Mouse (Mus musculus) kidney, postnatal 0 days (tissue): ENCODE results near the gene Tff1. TPM values are rescaled to one million over a fixed set of nuclear protein-coding genes. Genes with fewer than 3 reads are reported as not detected.

Experiments used
- ATAC-seq: fragments of 200-750 bp; cut with Nextera tagmentation; replicated peaks from 2 replicates; pipeline ENCODE4 v1.8.0; 2017; ENCODE audit warnings: low read depth, moderate number of reproducible peaks, moderate TSS enrichment, moderate library complexity; ENCODE audit not compliant: low FRiP score
- DNase-seq: peaks from one replicate; pipeline ENCODE4 v3.0.0-alpha.2; 2016; ENCODE audit warnings: low spot score
- H3K27ac ChIP-seq: fragments of 300-500 bp; sonication (generic); 2 replicates; pipeline ENCODE4 v1.5.1; 2014; ENCODE audit warnings: mild to moderate bottlenecking
- H3K27me3 ChIP-seq: fragments of 300-500 bp; sonication (generic); 2 replicates; pipeline ENCODE4 v1.6.1; 2014; ENCODE audit warnings: low read length, mixed read lengths; ENCODE audit not compliant: insufficient read depth
- H3K36me3 ChIP-seq: fragments of 300-500 bp; sonication (generic); 2 replicates; pipeline ENCODE4 v1.6.1; 2014; ENCODE audit warnings: low read length, mixed read lengths; ENCODE audit not compliant: insufficient read depth
- H3K4me1 ChIP-seq: fragments of 300-500 bp; sonication (generic); replicated peaks from 2 replicates; pipeline ENCODE4 v1.6.1; 2014; ENCODE audit warnings: antibody characterized with exemption, low read length, mixed read lengths; ENCODE audit not compliant: insufficient read depth
- H3K4me2 ChIP-seq: fragments of 300-500 bp; sonication (generic); 2 replicates; pipeline ENCODE4 v1.6.1; 2014; ENCODE audit warnings: mild to moderate bottlenecking, low read length, moderate library complexity, mixed read lengths
- H3K4me3 ChIP-seq: fragments of 300-500 bp; sonication (generic); replicated peaks from 2 replicates; pipeline ENCODE4 v1.5.1; 2014; ENCODE audit warnings: low read depth, low read length
- H3K9ac ChIP-seq: fragments of 300-500 bp; sonication (generic); 2 replicates; pipeline ENCODE4 v1.6.1; 2014; ENCODE audit warnings: low read depth, low read length
- H3K9me3 ChIP-seq: fragments of 300-500 bp; sonication (generic); replicated peaks from 2 replicates; pipeline ENCODE4 v1.6.1; 2016; ENCODE audit warnings: low read length, inconsistent platforms, mixed read lengths
- CTCF ChIP-seq: IDR thresholded peaks from 2 replicates; pipeline ENCODE4 v1.5.1; 2016; ENCODE audit warnings: antibody characterized with exemption, low read depth, mild to moderate bottlenecking, moderate library complexity
- WGBS: fragments of 180-500 bp; shearing (Covaris S2); extraction: QIAGEN DNeasy Blood & Tissue Kit; methylation state at CpG from one replicate; pipeline ENCODE4 v1.1.7; 2014; 5-methylcytosine and 5-hydroxymethylcytosine counted together
- polyA plus RNA-seq: library from polyadenylated mRNA; unstranded; fragments of >200 nt; fragmentation: Nextera tagmentation; extraction: Ambion mirVana; gene quantifications from 2 replicates; pipeline ENCODE4 v1.2.1, GENCODE M21; 2015

Gene Tff1
- polyA plus RNA-seq, 1 experiment from 2014 or later = 0.62 TPM

GRCm38 (mm10) chr17:31183180-31183974, 18.3 kb upstream of the Tff1 start:
- Histone ChIP-seq H3K9me3 (no peaks in the 10 kb centered on the region), H3K27ac (no peak overlapping the region), H3K27me3 (no peaks in the 10 kb centered on the region), H3K9ac (no peak overlapping the region), H3K4me1 (no peaks in the 10 kb centered on the region), H3K4me2 (no peak overlapping the region), H3K36me3 (no peaks in the 10 kb centered on the region), H3K4me3 (no peak overlapping the region)
- ATAC-seq = no peak
- 53% methylated on average over 12 of the region's 12 CpGs for WGBS
- no peak for TF ChIP-seq CTCF
- DNase-seq = no peak

GRCm38 (mm10) chr17:31181490-31181889, 16.4 kb upstream of the Tff1 start:
- DNase-seq (no peak), ATAC-seq (no peak)
- 82% methylated on average over 4 of the region's 4 CpGs for WGBS
- Histone ChIP-seq H3K9me3 (no peaks in the 10 kb centered on the region), H3K4me3 (no peak overlapping the region), H3K27ac (no peak overlapping the region), H3K27me3 (no peaks in the 10 kb centered on the region), H3K9ac (no peak overlapping the region), H3K4me2 (no peak overlapping the region), H3K36me3 (no peaks in the 10 kb centered on the region), H3K4me1 (no peaks in the 10 kb centered on the region)
- TF ChIP-seq CTCF = no peak

- WGBS = 88% methylated on average over 4 of the region's 4 CpGs
- no peak overlapping the region for H3K4me2 ChIP-seq
- no peak overlapping the region for H3K27ac ChIP-seq
- DNase-seq (no peak), ATAC-seq (no peak)
- H3K27me3 ChIP-seq = no peaks in the 10 kb centered on the region
- H3K9me3 ChIP-seq = no peaks in the 10 kb centered on the region
- no peaks in the 10 kb centered on the region for H3K4me1 ChIP-seq
- H3K9ac ChIP-seq = no peak overlapping the region
- no peaks in the 10 kb centered on the region for H3K36me3 ChIP-seq
- no peak overlapping the region for H3K4me3 ChIP-seq
- no peak for TF ChIP-seq CTCF
Observed at GRCm38 (mm10) chr17:31176321-31176720, 11.2 kb upstream of the Tff1 start.

GRCm38 (mm10) chr17:31169796-31170195, 4.7 kb upstream of the Tff1 start:
- WGBS = 83% methylated on average over 5 of the region's 5 CpGs
- H3K4me1 ChIP-seq = no peaks in the 10 kb centered on the region
- no peak for DNase-seq
- no peak overlapping the region for H3K27ac ChIP-seq
- no peak overlapping the region for H3K9ac ChIP-seq
- H3K4me2 ChIP-seq = no peak overlapping the region
- ATAC-seq = no peak
- H3K9me3 ChIP-seq = no peaks in the 10 kb centered on the region
- H3K36me3 ChIP-seq = no peaks in the 10 kb centered on the region
- H3K4me3 ChIP-seq = no peak overlapping the region
- TF ChIP-seq CTCF = no peak
- H3K27me3 ChIP-seq = no peaks in the 10 kb centered on the region

- Histone ChIP-seq H3K4me3 (no peak overlapping the region), H3K27me3 (no peaks in the 10 kb centered on the region), H3K27ac (no peak overlapping the region), H3K4me1 (no peaks in the 10 kb centered on the region), H3K36me3 (no peaks in the 10 kb centered on the region), H3K4me2 (no peak overlapping the region), H3K9ac (no peak overlapping the region), H3K9me3 (no peaks in the 10 kb centered on the region)
- no peak for TF ChIP-seq CTCF
- 78% methylated on average over 2 of the region's 2 CpGs for WGBS
- DNase-seq (no peak), ATAC-seq (no peak)
Observed at GRCm38 (mm10) chr17:31163821-31164220, 1.3 kb downstream of the Tff1 start.

- Histone ChIP-seq H3K27ac (no peak overlapping the region), H3K9ac (no peak overlapping the region), H3K4me1 (no peaks in the 10 kb centered on the region), H3K4me3 (no peak overlapping the region), H3K27me3 (no peaks in the 10 kb centered on the region), H3K9me3 (no peaks in the 10 kb centered on the region), H3K4me2 (no peak overlapping the region), H3K36me3 (no peaks in the 10 kb centered on the region)
- DNase-seq = no peak
- no peak for TF ChIP-seq CTCF
- WGBS = 69% methylated on average over 12 of the region's 12 CpGs
- no peak for ATAC-seq
Observed at GRCm38 (mm10) chr17:31162607-31163006, 2.5 kb downstream of the Tff1 start.

GRCm38 (mm10) chr17:31160291-31160690, 4.8 kb downstream of the Tff1 start:
- DNase-seq = no peak
- no peak overlapping the region for H3K4me3 ChIP-seq
- H3K4me1 ChIP-seq = no peaks in the 10 kb centered on the region
- H3K9me3 ChIP-seq = no peaks in the 10 kb centered on the region
- H3K9ac ChIP-seq = no peak overlapping the region
- H3K27ac ChIP-seq = no peak overlapping the region
- no peaks in the 10 kb centered on the region for H3K27me3 ChIP-seq
- no peak for ATAC-seq
- H3K36me3 ChIP-seq = no peaks in the 10 kb centered on the region
- no peak for TF ChIP-seq CTCF
- WGBS = 64% methylated on average over 4 of the region's 4 CpGs
- no peak overlapping the region for H3K4me2 ChIP-seq
